Mouse (Mus musculus): ENCODE measurements at regions not wholly inside any gene's neighbourhood (a gene's known extent, or its start where the extent isn't known, plus 50 kb on each side); places are given as distances from the start of the nearest gene placed in this dataset.

GRCm38 (mm10) chr16:12925931-12926330 is 183.6 kb upstream of the Ercc4 start:
- no peak for DNase-seq

- no peak for DNase-seq
Measured at GRCm38 (mm10) chr16:12931111-12931510, 178.4 kb upstream of the Ercc4 start.

- no peak for DNase-seq
Measured at GRCm38 (mm10) chr16:12932959-12933358, 176.5 kb upstream of the Ercc4 start.

GRCm38 (mm10) chr16:12934586-12934985 is 174.9 kb upstream of the Ercc4 start:
- no peak for DNase-seq

DNA sequence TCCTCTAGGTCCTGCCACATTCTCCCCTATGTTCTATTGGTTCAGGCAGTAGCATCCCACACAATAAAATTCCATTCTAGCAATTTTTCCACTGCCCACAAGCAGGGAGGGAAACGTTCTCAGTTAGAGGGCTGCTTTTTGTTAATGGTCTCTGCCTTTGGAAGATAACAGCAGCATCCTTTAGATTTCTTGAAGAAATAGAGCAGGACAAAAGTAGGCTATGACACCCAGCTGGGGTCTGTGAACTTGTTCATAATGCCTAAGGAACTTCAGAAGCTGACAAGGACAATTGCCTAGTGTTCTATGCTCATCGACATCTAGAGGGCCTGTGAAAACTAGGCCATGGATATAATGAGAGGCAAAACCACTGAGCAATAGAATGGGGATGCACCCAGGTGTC is 174.2 kb upstream of the Ercc4 start:
- no peak for DNase-seq

DNA sequence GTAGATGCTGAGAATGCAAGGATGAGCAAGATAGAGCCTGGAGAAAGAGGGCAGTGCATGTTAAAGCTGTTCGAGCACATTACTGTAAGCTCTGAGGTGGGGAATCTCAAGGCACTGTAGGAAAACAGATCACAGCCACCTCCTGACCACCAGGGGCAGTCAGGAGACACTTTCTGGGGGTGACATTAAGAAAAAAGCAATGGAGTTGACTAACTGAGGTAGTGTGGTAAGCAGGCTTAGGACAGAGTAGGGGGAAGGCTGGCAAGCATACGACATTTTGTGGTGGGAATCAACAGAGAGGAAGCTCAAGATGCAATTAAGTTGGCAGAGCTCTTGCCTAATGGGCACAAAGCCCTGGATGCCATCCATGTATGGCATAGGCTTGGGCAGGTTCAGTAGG is 172.9 kb upstream of the Ercc4 start:
- no peak for DNase-seq

DNA sequence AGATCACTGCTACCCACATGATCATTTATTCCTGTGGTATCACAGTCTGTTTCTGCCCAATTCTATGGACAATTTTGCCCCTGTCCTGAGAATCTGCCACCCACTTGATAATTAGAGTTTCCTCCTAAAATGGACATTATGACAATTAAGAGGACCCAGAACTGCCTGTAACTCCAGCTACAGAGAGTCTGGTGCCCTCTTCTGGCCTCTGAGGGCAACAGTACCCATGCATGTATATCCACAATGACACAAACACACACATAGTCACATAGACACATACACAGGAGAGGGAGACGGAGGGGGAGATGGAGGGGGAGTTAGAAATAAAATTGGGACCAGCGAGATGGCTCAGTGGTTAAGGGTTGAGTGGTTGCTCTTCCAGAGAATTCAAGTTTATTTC is 170.9 kb upstream of the Ercc4 start:
- DNase-seq: no peak

GRCm38 (mm10) chr16:12951176-12951575 is 158.3 kb upstream of the Ercc4 start:
- DNase-seq: no peak

DNA sequence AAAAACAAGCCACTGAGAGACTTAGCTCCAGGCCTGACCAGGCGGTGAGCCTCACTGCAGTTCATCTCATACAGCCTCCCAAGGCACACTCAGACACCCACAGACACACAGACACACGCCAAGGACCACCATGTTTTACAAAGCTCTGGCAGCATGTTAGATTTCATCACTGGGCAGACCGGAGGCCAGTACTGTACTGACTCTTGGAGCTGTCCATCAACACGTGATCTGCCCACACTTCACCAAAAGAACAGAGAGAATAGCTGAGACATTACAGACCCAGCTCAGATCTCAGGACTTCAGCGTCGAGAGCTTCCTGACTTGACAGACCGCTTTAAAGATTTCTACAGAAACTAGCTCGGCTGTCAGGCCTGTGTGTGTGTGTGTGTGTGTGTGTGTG is 155.5 kb upstream of the Ercc4 start:
- no peak for DNase-seq

DNA sequence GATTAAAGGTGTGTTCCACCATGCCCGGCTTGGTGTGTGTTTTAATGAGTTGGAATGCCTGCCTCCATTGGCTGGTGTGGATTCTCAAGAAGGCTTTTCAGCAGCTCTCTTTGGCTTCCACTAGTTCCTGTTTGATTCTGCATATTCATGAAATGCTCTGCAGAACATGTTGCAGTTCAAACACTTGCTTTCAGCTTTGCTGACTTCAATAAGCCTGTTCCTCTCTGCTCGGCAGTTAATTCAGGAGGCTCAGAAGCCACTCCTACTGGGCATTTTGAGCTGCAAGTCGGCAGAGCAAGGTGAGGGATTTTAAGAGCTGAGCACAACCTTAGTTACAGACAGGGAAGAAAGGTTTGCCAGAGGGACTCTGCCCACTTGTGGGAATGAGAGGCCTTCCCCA is 153.1 kb upstream of the Ercc4 start:
- no peak for DNase-seq

DNA sequence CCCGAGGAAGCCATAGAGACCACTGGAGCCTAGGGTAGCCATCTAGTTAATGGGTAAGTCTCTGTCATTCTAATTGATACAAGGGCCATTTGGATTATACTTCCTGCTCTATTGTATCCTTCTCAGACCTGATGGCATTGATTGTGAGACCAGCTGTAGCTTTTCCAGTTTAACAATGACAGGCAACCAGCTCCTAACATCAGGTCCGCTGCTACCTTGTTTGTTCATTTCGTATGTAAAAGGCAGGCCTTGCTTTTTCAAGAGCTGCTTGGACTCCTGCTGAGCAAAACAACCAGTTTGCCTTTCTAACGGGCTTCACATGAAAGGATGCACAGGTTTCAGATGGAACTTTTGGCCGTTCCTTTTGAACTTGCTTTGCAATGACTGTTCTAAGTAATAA is 148.6 kb upstream of the Ercc4 start:
- no peak for DNase-seq

- no peak for DNase-seq
Measured at GRCm38 (mm10) chr16:12982681-12983080, 126.8 kb upstream of the Ercc4 start.

DNA sequence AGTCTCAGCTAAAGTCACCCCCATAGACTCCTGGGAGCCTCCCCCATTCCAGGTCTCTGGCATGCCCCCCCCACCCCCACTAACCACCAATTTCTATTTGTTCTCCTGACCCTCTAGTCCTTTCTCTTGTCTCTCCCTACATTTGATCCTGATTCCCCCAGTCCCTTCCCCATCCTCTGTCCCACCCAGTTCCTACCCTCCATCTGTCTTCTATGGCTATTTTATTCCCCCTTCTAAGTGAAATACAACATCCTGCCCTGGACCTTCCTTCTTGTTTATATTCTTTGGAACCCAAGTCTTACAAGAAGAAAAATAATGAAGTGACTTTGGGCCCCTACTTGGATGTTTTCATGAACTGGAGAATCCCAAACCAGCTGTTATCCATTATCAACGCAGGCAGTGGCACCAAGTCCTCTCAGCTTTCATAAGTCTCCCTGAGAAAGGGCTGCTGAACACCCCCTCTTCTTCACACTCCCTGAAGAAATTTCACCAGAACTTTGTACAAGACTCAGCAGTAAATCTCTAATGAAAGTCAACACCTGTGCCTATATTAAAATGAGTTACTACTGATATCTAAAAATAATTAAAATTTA is 108.1 kb upstream of the Ercc4 start:
- no peak for DNase-seq

GRCm38 (mm10) chr16:13012863-13013262 is 96.6 kb upstream of the Ercc4 start:
- no peak for DNase-seq

GRCm38 (mm10) chr16:13013891-13014644 is 95.4 kb upstream of the Ercc4 start:
- no peak for DNase-seq

GRCm38 (mm10) chr16:13022875-13023274 is 86.6 kb upstream of the Ercc4 start:
- DNase-seq: peak; percentile 24

GRCm38 (mm10) chr16:13025393-13025792 is 84.1 kb upstream of the Ercc4 start:
- DNase-seq: no peak

- DNase-seq: no peak
Measured at GRCm38 (mm10) chr16:13034136-13034535, 75.3 kb upstream of the Ercc4 start.

DNA sequence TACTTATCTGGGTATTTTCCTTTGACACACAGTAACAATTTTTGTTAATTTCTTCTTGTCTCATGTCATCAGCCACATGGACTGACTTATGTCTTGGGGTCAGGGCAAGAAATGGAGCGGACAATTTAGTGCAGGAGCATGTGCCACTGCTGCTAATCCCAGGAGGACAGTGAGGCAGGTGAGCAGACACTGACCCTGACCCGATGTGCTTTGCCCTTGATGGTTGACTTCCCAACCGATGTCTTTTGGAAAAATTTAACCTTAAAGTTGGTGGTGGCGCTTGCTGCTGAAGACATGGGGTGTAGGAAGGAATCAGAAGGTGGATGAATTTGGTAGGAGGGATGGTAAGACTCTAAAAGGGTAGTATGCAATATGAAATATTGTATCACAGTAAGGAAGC is 72.9 kb upstream of the Ercc4 start:
- no peak for DNase-seq

GRCm38 (mm10) chr16:13040312-13041100 is 69.0 kb upstream of the Ercc4 start:
- DNase-seq: no peak

GRCm38 (mm10) chr16:13041356-13041755 is 68.1 kb upstream of the Ercc4 start:
- no peak for DNase-seq

DNA sequence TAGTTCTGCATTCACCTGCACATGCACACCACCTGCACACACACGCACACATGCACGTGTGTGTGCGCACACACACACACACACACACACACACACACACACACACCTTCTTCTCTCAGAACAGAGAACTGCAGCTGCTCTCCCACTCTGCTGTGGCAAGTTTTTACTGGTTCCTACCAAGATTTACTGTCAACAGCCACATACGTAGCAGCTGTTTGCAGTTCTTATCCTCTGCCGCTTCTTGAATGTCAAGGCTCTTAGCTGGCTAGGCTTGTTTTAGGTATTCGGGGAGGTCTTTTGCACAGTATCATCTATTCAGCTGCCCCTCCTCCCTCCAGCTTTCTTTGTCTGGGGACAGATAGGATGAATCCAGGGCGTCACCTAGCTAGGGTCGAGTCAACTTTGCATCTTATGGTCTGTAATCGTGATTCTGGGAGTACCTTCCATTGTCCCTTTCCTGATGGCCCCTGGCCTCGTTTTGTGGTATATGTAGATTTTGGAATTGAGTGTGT is 64.3 kb upstream of the Ercc4 start:
- no peak for DNase-seq

DNA sequence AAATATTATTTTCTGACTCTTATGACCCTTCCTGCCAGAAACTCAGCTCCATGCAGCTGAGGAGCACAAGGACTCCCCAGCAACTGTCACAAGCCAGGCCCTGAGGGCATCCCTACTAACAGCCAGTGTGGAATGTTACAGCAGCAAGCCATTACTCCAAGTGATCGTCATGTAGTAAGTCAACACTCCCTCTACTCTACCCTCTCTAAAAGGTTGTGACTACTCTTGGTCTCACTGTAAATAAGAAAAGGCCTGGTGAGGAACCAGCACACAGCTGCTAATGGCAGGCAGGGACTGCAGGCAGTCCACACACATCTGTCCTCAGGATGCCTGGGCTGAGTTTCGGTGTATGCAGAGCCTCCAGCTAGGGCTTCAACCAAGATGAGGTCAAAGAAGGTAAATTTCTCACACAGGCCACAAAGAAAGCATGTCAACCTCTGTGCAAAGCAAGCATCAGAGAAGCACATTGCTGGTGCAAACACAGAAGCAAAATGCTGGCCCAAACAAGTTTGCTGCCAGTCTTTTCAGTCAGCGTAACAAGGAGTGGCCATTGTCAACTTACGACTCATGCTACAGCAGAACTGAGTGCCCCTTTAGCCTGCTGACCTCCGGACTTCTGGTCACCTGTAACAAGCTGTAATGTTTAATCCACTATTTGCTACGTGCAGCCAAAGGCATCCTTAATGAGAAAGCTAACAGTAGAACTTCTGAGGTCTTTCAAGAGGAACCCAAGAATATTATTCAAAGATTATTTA is 62.9 kb upstream of the Ercc4 start:
- DNase-seq: no peak
